Mouse (Mus musculus): ENCODE data around the gene Sowaha.

GRCm38 (mm10) chr11:53519207-53520121 is 39.4 kb upstream of the Sowaha start, which contains the start of gene Sept8:
- TF ChIP-seq CTCF (IDR thresholded peaks at IDR 0.05; ENCODE audit: low read depth, low read length) (no peak), GATA1 (IDR thresholded peaks at IDR 0.05; ENCODE audit: borderline replicate concordance, low read length) (no peak), POLR2AphosphoS5 (IDR thresholded peaks at IDR 0.05; ENCODE audit: insufficient replicate concordance, low read depth, low read length) (no peak), TAL1 (conservative IDR thresholded peaks at IDR 0.05; ENCODE audit: low read depth, low read length) (no peak)
